Mouse (Mus musculus): ENCODE measurements around the gene Rpl24.

GRCm38 (mm10) chr16:55948963-55949362, 17.1 kb upstream of the Rpl24 start:
- no peak for TF ChIP-seq CTCF (IDR thresholded peaks at IDR 0.05; ENCODE audit: low read depth)
- no peak for TF ChIP-seq EP300 (IDR thresholded peaks at IDR 0.05; ENCODE audit: low read depth)
